Mouse (Mus musculus): Measurements from ENCODE around the gene Ptprc.

Ptprc gene

DNA sequence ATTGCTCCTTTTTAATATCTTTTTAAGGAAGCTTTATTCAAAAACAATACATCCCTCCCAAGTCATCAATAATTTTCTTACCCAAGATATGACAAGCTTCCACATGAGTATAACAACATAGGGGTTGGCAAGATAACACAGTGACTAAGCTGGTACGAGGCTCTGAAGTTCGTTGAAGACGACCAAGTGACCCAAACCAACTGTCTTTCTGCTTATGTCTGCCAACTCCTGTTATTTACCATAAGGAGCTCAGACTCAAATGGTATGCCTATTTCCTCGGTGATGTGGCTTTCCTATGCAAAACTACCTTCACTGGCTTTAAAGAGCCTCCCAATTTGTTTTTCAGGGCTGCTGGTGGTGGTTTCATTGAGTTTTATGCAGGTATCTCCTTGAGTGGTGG, at the start of gene Ptprc:
TSS of gene Ptprc (minus strand) at position 215 of the 400 bp plus-strand sequence.
- DNase-seq (ENCODE audit: extremely low spot score, low spot score) = no peak

DNA sequence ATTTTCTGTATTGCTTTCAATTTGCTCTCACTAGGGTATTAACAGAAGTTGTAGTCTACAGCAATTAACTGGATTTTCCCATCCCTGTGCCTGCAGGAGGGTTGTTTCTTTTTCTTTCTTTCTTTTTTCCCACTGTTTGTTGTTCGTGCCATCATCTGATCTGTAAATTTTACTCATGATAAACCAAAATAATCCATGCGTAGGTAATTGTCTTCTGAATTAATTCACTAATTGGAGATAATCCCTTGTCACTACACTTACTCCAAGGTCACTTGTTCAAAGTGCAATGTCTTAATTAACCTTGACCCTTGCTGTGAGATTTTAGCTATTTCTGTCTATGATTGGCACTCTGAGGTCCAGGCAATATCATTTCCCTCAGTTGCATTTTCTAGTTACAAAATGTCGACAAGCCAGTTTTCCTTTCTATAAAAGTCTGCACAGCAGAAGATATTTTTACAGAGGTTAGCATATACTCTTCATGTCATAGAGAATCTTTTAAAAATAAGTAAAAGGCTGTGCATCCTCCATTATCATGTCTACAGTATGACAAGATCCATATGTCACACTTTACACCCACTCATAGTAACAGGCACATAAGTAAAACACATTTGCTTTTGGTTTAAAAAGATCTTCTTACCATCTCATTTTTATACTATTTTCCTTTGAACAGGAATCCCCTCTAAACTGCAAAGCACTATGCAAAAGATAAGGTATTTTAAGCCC, 39.4 kb upstream of the Ptprc start:
- DNase-seq (ENCODE audit: extremely low spot score, low spot score) = no peak

DNA sequence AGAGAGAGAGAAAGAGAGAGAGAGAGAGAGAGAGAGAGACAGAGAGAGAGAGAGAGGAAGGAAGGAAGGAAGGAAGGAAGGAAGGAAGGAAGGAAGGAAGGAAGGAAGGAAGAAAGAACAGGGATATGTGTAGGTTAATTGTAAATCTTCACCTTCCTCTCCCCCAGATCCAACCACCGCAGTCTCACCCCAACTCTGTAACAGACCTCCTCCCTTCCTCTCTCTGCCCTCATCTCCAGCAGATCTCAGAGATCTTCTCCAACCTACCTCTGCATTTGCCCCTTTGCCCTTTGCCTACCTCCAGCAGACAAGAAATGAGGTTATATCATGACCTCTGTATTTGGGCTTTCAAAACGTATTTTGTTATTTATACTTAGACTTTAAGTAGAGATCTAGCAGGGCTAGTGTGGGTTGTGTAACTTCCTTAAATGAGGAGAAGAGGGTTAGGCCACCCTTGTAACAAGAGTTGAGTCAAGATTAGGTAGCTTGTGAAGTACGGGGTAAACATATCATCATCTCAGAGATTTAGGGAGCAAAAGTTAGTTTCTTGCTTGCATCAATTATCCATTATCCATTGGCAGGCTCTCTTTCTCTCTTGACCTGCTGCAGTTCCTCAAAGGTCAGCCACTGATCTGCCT, 35.0 kb upstream of the Ptprc start:
- no peak for DNase-seq (ENCODE audit: extremely low spot score, low spot score)

DNA sequence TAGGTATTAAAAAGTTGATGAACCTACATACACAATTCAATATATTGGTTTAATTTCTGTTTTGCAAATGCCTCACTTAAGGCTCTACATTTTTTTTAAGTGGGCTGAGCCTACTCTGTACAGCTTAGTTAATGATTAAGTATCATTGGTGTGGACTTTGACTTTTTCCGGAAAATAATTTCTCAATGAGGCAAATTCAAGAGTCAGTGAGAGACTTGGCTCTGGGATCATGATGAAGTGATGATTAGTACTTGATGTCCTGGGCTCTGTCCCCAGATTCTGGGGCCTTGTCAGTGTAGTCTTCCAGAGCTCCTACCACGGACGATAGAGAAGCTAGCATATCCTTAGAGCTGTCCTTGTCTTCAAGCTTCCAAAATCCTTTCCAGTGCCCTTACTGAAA, 34.2 kb upstream of the Ptprc start:
- no peak for DNase-seq (ENCODE audit: extremely low spot score, low spot score)

DNA sequence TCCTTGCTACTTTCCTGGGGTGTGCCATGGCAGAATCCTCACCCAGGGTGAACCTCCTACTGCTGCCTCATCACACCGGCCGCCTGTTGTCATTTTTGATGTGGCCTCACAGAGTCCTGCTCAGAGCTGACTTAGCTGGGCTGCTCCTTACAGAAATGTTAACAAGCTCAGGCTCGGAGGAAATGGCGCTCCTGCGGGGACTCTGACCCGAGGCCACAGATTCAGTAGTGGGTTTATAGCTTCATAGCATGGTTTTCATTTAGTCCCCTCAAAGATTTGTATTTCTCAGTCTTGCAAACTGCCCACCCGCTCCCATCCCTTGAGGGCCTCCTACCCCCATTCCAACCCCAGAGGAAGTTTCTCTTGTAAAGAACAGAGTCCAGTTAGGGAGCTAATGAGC, 30.5 kb upstream of the Ptprc start:
- no peak for DNase-seq (ENCODE audit: extremely low spot score, low spot score)

DNA sequence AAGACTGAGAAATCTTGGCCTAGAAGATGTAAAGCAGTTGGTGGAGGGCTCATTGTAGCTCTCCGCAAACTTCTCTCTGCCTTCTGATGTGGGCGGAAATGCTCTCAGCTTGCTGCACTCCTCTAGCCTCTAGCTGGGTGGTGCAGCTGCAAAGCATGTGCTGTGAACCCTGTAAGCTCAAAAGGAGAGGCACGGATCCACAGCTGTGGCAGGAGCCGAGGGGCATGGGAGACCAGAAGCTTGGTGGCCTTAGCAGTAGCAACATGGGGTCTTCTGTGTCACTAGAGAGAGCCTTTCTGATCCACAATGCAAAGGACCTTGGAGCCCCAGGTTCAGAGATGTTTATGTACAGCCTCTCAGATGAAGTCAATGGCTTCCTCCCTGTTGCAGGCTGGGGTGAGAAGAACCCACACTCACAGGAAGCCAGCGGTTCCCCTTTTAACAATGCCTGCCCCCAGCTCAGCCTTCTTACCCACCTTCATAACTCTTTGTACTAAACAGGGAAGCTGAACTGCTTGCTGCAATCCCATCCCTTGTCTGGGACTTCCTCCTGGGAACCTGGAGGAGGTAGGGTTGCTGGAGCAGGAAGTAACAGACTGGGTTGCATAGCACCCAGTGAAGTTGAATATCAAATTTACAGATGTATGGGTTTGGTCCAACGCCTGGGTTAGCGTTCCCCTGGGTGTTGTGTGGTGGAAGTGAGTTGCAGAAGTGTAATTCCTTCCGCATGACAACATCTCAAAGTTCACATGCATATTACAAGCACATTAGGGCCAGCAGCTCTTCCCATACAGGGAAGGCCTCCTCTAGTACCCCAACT, 16.4 kb upstream of the Ptprc start:
- DNase-seq (ENCODE audit: extremely low spot score, low spot score) = no peak

DNA sequence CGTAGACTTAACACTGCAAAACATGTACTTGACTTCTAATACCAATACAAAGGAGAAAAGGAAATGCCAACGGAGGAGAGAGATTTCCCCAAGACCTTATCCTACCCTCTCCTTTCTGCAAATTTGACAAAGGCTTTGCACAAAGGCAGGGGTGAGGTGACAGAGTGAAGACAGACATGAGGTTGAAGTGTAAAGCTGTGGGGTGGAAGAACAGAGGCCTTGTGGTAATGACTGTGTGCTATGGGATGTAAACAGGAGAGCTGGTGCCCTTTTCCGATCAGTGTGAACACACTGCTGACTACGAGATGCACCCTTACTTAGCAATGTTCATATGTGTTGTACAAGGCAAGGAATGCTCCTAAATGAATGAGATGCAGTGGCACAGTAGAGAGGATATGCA, 12.6 kb upstream of the Ptprc start:
- DNase-seq (ENCODE audit: extremely low spot score, low spot score) = no peak

DNA sequence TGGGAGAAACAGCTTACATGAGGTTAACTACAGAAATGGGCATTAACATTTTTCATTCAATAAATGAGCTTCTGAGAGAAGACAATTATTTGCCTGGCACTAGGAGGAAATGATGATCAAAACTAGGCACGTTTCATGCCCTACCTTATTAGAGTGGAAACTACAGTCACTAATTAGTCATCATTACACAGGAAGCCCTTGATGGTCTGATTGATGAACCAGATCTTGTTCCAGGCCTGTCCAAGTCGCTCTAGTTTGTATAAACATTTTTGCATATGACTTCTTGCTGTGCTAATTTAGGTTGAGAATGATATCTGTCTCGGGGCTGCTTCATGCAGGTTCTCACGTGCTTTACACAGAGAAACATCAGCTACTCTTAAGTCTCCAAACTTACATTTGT, 10.4 kb upstream of the Ptprc start:
- DNase-seq (ENCODE audit: extremely low spot score, low spot score) = no peak

DNA sequence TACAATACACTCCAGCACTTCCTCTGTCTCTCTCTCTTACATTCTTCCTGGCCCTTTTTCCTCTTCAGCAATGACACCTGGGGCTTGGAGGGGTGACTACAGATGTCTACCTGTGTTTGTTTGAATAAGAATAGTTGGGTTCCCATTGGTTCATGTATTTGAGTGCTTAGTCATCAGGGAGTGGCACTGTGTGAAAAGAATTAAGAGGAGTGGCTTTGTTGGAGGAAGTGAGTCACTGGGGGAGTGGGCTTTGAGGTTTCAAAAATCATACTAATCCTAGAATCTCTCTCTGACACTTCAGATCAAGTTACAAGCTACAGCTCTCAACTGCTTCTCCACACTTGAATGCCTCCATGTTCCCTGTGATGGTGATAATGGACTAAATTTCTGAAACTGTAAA, 4.6 kb upstream of the Ptprc start:
- no peak for DNase-seq (ENCODE audit: extremely low spot score, low spot score)

DNA sequence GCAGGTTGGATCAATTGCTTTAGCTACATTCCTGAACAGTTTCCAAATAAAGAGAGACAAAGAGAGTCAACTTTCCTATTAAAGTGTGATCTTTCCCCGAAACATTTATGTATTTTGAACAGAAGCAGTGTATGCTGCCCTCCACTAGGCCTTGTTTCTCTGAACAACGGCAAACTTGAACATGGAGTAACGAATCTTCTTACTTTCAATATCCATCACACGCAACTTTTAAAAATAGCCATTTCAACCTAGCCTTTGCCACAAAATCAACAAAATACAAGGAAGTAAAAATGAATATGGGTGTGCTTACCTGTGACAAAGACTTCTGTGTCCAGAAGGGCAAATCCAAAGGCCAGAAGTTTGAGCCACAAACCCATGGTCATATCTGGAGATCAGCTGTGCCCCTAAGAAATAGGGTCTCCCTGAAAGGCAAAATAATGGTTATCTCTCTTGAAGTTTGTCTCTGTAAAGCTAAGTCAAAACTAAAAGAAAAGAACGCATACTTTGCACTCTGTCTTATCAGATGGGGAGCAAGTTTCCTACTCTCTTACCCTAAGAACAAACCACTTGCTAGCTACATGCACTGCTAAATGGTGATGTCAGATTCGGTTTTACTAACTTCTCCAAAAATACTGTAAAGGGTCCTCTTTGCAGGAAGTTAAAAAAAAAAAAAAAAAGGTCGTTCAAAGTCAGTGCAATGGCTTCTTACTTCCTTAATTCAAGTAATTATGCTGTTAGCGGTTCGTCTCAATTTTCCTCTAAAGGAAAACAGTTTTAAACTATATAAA, 609 bp downstream of the Ptprc start:
- DNase-seq (ENCODE audit: extremely low spot score, low spot score) = no peak

DNA sequence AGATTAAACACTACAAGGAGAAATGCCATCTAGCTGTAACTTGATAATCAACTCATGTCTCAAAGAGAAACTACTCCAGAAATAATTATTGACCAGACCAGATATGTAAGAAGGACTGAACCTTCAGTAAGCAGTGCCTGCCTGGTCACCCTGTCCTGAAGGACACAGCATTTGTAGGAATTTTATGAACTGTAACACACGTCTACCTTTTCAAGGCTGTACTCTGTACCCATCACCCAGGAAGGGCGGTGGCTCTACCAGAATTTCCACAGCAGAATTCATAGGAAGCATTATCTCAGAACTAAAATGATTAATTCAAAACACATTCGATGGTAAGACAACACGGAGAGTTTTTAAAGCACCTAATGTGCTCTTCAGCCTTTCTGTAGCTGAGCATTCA, 1.4 kb downstream of the Ptprc start:
- DNase-seq (ENCODE audit: extremely low spot score, low spot score) = no peak

DNA sequence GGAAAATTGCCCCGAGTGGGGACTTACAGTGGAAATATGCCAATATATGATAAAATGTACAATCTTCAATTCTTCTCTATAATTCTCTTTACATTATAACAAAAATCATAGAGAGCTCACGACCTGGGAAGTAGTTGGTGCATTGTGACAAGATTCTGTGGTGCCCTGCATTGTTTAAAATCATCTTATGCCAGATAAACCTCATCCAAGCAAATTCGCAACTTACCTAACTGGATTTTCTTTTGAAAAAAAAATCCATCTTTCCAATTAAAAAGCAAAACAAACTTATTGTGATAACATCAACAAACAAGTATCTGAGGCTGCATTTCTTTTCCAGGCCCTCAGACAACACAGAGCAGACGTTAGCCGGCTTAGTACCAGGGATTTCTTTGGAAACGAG, 1.8 kb downstream of the Ptprc start:
- DNase-seq (ENCODE audit: extremely low spot score, low spot score) = no peak

DNA sequence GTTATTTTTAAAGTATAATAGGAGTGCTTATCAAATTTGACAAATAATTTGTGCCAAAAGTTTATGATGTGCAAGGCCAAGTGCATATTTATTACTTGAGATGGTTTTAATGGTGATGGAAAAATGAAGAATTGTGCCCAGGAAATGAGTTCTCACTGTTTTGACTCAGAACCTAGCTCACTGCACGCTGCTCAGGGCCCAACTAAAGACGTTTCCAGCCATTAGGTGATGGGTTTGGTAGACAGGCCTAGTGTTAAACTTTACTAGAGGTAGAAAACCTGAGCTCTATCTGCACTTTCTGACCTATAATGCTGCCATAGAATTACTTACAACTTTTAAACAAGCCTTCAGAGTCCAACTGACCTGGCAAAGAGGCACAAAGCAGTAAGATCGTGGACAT, 3.0 kb downstream of the Ptprc start:
- DNase-seq (ENCODE audit: extremely low spot score, low spot score) = no peak

DNA sequence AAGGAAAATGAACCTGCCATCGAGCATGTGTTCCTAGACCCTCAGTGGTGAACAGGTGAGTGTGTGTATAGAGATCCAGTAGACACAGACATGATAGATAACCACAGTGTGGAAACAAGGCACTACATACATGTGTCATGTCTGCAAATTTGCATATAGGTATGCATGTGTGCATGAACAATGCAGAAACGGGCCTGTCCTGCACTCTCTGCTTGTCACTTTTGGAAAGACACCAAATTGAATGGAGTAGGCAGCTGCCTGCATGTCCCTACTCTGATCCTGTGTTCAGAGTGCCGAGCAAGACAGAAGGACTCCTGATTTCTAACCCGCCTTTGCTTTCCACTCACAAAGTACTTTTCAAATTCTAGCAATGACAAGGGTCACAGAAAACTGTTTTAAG, 3.4 kb downstream of the Ptprc start:
- no peak for DNase-seq (ENCODE audit: extremely low spot score, low spot score)

DNA sequence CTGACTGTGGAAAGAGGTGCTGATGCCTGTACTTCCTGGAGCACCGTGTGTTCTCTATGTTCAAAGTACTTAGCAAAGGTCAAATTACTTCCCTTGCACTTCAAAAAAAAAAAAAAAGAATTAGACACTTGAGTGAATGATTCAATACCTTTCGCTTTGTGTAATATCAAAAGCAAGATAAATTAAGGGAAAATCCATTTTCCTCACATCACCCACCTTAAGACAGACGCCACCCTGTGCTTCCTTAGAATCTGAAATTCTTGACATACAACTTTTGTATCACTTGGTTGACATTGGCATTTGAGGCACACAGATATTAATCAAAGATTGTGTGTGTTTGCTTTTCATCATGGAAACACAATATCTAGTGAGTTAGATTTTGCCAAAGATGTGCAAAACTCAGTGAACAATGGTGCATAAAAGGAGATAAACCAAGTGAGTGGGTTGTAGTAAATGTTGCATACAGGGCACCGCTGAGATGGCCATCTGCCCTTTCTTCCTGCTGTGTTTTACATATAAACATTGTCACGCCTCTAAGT, 9.2 kb downstream of the Ptprc start:
- no peak for DNase-seq (ENCODE audit: extremely low spot score, low spot score)

DNA sequence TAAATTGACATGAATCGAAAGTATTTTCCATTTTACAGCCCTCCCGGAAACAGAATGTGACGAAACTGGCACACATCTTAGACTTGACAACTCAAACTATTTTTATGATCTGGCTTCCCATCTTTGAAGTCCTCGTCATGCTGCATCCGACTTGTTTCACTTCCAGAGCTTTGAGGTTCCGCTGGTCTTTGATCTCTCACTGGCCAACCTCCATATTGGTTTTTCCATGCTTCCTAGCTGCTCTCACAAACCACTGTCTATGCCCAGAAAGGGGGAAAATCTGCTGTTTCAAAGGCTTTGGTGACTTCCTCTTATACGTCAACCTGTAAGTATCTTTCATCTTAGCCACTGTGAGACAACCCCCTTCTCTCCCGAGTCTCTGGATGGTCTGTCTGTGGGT, 12.9 kb downstream of the Ptprc start:
- no peak for DNase-seq (ENCODE audit: extremely low spot score, low spot score)

DNA sequence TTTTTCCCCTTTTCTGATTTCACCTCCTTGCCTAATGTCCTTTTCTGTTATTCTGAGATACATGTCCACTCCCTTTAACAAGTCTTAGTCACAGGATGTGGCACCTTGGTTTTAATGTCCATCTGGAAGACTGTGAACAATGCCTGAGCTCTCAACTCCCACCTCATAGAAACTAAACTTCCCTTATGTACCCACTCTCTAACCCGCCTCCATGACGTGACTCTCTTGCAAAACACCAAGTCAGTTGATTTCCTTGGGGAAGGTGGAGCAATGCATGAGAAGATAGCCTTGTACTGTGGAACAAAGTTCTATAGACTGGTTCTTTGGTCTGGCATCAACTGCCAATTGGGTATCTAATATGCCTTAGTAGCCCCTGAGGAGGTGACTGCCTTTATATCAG, 16.6 kb downstream of the Ptprc start:
- no peak for DNase-seq (ENCODE audit: extremely low spot score, low spot score)

DNA sequence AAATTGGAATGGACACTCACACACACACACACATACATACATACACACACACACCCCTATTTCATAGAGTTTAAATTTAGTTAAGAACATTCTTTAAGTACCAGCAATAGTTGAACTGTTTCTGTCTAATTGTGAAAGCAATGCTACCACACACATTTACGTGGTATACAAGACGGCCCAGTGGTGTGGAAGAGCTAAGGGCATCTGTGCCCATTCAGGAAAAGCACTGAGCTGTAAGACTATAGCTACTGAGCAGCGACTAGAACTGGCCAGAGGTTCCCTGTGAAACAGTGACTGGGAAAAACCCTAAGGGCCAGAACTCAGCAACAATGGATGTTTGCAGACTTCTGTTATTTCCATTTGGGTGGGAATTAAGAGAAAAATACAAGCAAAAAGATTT, 17.3 kb downstream of the Ptprc start:
- no peak for DNase-seq (ENCODE audit: extremely low spot score, low spot score)

DNA sequence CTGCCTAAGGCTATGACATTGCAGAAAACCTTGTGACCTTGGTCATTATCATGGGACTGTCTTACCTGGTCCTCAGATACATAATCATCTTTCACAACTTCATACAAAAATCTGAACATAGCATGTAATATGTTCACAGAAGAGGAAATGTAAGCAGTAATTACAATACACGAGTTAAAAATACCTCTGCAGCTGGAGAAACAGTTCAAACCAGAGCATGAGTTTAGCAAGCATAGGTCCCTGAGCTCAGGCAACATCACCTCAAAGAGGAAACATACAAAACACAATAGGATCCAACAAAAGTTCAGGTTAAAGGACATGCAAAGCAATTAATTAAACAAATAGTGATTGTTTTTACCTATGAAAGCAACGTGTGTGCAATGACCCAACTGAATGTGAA, 17.8 kb downstream of the Ptprc start:
- DNase-seq (ENCODE audit: extremely low spot score, low spot score) = no peak

DNA sequence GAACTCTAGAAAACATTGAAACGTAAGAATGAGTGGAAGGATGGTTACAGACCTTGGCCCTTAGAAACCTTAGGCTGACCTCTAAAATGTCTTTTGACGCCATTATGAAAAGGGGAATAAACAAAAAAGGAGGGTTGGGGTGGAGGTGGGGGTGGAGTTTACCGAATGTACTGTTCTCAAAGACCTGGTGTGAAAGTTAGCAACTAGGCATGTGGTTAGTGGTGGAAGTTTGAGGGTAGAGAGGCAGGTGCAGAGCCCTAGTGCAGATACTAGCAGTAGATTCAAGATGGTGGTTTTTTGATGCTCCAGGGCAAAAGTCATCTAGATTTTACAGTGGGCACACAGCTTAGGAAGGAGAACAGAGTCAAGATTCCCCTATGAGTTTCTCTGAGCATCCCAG, 18.5 kb downstream of the Ptprc start:
- DNase-seq (ENCODE audit: extremely low spot score, low spot score) = no peak

DNA sequence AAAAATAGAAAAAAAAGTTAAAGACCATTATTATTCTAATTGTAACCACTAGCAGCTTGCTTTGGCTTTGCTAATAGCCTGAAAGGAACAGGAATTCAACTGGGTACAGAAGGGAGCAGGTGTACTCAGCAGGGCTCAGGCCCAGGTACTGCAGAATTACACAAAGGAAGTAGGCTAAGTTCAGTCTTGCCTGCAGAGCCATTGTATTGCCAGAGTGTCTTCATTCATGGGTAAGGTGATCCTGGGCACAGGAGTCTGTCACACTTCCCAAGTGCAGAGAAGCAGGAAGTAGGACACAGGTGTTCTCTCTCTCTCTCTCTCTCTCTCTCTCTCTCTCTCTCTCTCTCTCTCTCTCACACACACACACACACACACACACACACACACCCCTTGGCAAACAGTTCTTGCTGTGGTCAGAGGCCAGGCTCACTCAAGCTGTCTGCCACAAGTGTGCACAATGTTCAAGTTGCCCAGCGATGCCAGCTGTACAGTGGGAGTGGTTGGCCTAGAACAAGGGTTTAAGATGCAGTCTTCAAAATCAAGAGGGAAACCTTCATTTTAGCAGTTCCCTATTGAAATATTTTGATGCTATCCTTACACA, 21.2 kb downstream of the Ptprc start:
- no peak for DNase-seq (ENCODE audit: extremely low spot score, low spot score)

All from neural tube, embryonic 10.5 days (tissue).